Comparison of ENCODE assay signal across 24 mouse cellular contexts in genomic region chr6:134165012-134165411, GRCm38 (mm10).
A peak's percentile ranks its signal among the peaks of the same experiment; 100 is the strongest.
DNase-seq lines count a peak whose midpoint lies in the region; ATAC-seq and TF ChIP-seq lines count a peak whose summit lies in the region.
"Had no signal": no experiment of that assay in that cellular context is flagged by ENCODE, and none has a peak within 500 bp of the region (broad histone marks: within the 10 kb centered on the region; RNA-seq: fewer than 3 reads in every experiment).

No protein-coding gene starts in this region.

- no peak overlapping the region for H3K9ac ChIP-seq in forebrain, embryonic 14.5 days (ENCODE audit: low read length)
- H3K9ac ChIP-seq: forebrain, postnatal 0 days; hindbrain, embryonic 12.5 days; limb, embryonic 13.5 days; liver, embryonic 14.5 days; lung, embryonic 14.5 days; neural tube, embryonic 13.5 days had no signal

- TF ChIP-seq POLR2A in kidney, adult 2 months (IDR thresholded peaks at IDR 0.05; ENCODE audit: low read depth, low read length) = no peak

- no peak for TF ChIP-seq CTCF in gastrocnemius, adult 2 months (IDR thresholded peaks at IDR 0.05)
- TF ChIP-seq CTCF in kidney, adult 2 months (conservative IDR thresholded peaks at IDR 0.05; ENCODE audit: insufficient read depth, insufficient read length, low read depth, low read length) = no peak

- 59% methylated on average over 8 of the region's 8 CpGs for WGBS in kidney, adult 2 months
- 75% methylated on average over 8 of the region's 8 CpGs for WGBS in forebrain, embryonic 14.5 days

- no peak overlapping the region for H3K4me3 ChIP-seq in gastrocnemius, adult 2 months
- no peak overlapping the region for H3K4me3 ChIP-seq in kidney, adult 2 months (ENCODE audit: insufficient read depth, low read depth, low read length)
- H3K4me3 ChIP-seq in brown adipose tissue, adult 24 weeks (ENCODE audit: insufficient read depth, low read depth, low read length) = no peak overlapping the region
- H3K4me3 ChIP-seq in forebrain, embryonic 14.5 days (ENCODE audit: low read depth, low read length) = no peak overlapping the region
- H3K4me3 ChIP-seq: forebrain, embryonic 10.5 days; hindbrain, embryonic 12.5 days; limb, embryonic 13.5 days; midbrain, embryonic 10.5 days; myocyte; neural tube, embryonic 13.5 days had no signal

- intact Hi-C loops in gastrocnemius, adult 2 months (cut with DNase I) = no loop called here
- intact Hi-C loops in gastrocnemius, postnatal 14 days (cut with DNase I; ENCODE audit: low total_unique reads) = no loop called here

- no peaks in the 10 kb centered on the region for H3K27me3 ChIP-seq in kidney, adult 2 months (replicated peaks; ENCODE audit: control insufficient read depth, insufficient read depth, low read length)
- H3K27me3 ChIP-seq in forebrain, embryonic 14.5 days (replicated peaks; ENCODE audit: control insufficient read depth, insufficient read depth, low read length) = no peaks in the 10 kb centered on the region
- H3K27me3 ChIP-seq: hindbrain, embryonic 12.5 days; limb, embryonic 13.5 days; neural tube, embryonic 13.5 days had no signal

- DNase-seq in gastrocnemius, adult 2 months = no peak
- no peak for DNase-seq in gastrocnemius, postnatal 14 days
- DNase-seq in kidney, adult 2 months = no peak
- DNase-seq in kidney, adult 9 months = no peak
- peak; percentile 29 for DNase-seq in thymus, postnatal 25 days
- DNase-seq in forebrain, embryonic 14.5 days (ENCODE audit: low spot score) = no peak
- DNase-seq: adrenal gland, postnatal 25 days; cerebellum, adult 9-10 months; forebrain, postnatal 0 days; heart, postnatal 10 days; kidney, adult 11 months; layer of hippocampus, adult 9-11 months; lung, embryonic 14.5 days; lung, postnatal 4 days had no signal

- H3K4me2 ChIP-seq in forebrain, embryonic 14.5 days (ENCODE audit: low read length) = no peak overlapping the region
- H3K4me2 ChIP-seq: hindbrain, embryonic 12.5 days; limb, embryonic 13.5 days; lung, embryonic 14.5 days; neural tube, embryonic 13.5 days had no signal

- no peak for ATAC-seq in forebrain, embryonic 14.5 days
- ATAC-seq: forebrain, postnatal 0 days; midbrain, embryonic 16.5 days had no signal

- H3K36me3 ChIP-seq in kidney, adult 2 months (ENCODE audit: control insufficient read depth, insufficient read depth, low read length) = no peaks in the 10 kb centered on the region
- no peaks in the 10 kb centered on the region for H3K36me3 ChIP-seq in forebrain, embryonic 14.5 days (ENCODE audit: control insufficient read depth, insufficient read depth, low read length)
- H3K36me3 ChIP-seq: hindbrain, embryonic 12.5 days; limb, embryonic 13.5 days; neural tube, embryonic 13.5 days had no signal

- peak overlapping the region; percentile 31; the same call in 1 of the 2 replicates for H3K27ac ChIP-seq in gastrocnemius, adult 2 months
- peak overlapping the region; percentile 55; the same call in 1 of the 2 replicates for H3K27ac ChIP-seq in kidney, adult 2 months (ENCODE audit: insufficient read depth, low read depth, low read length)
- peak overlapping the region; percentile 80 for H3K27ac ChIP-seq in brown adipose tissue, adult 24 weeks (replicated peaks; ENCODE audit: low read depth, low read length)
- no peak overlapping the region for H3K27ac ChIP-seq in forebrain, embryonic 14.5 days (ENCODE audit: low read depth, low read length)
- H3K27ac ChIP-seq: forebrain, embryonic 10.5 days; hindbrain, embryonic 12.5 days; kidney, postnatal 0 days; limb, embryonic 13.5 days; liver, embryonic 14.5 days; midbrain, embryonic 10.5 days; neural tube, embryonic 13.5 days had no signal

- H3K4me1 ChIP-seq in kidney, adult 2 months (ENCODE audit: control insufficient read depth, insufficient read depth, low read length) = peaks cover 16% of the 10 kb centered on the region
- peaks cover 17% of the 10 kb centered on the region for H3K4me1 ChIP-seq in brown adipose tissue, adult 24 weeks (ENCODE audit: control insufficient read depth, insufficient read depth, insufficient read length, low read length)
- H3K4me1 ChIP-seq in forebrain, embryonic 14.5 days (ENCODE audit: control insufficient read depth, insufficient read depth, low read length) = no peaks in the 10 kb centered on the region

- H3K9me3 ChIP-seq in forebrain, embryonic 14.5 days (replicated peaks; ENCODE audit: control insufficient read depth, low read length) = no peaks in the 10 kb centered on the region
- H3K9me3 ChIP-seq: forebrain, embryonic 10.5 days; hindbrain, embryonic 12.5 days; limb, embryonic 13.5 days; midbrain, embryonic 10.5 days; neural tube, embryonic 13.5 days had no signal
